Mouse (Mus musculus): ENCODE data around the gene C730034F03Rik.

DNA sequence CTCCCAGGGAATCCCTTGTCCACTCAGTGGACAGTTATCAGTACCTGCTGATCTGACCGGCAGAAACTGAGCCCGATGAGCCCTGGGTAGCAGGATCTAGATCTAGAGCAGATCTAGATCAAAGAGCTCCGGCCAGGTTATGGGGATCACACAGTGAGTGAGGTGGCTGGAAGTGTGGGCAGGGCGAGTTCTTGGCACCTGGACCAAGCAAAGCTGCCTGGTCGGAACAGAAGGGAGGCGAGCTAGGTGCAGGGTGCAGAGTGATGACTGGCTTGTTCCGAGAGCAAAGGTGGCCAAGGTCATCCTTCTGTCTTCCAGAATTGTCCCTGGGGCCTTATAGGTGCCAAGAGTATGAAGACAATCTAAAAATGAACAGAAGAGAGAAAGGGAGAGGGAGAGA, 30.4 kb downstream of the C730034F03Rik start:
- TF ChIP-seq CTCF (IDR thresholded peaks at IDR 0.05; ENCODE audit: borderline replicate concordance, control insufficient read depth, extremely low read depth, insufficient read depth, low read length, poor library complexity) (no peak), POLR2A (IDR thresholded peaks at IDR 0.05; ENCODE audit: control insufficient read depth, extremely low read depth, insufficient read depth, low read length, poor library complexity) (no peak)
